Mouse (Mus musculus) liver, embryonic 13.5 days (tissue): Measurements from ENCODE around the gene Gfap. TPM values are rescaled to one million over a fixed set of nuclear protein-coding genes. Genes with fewer than 3 reads are reported as not detected.

Experiments used
- polyA plus RNA-seq: library from polyadenylated mRNA; unstranded; fragments of >200 nt; fragmentation: Nextera tagmentation; extraction: Ambion mirVana; gene quantifications from 2 replicates; pipeline ENCODE4 v1.2.1, GENCODE M21; 2015

The Gfap gene
- polyA plus RNA-seq, 1 experiment from 2014 or later = 7.2 TPM

Other genes starting within 250 kb of the Gfap start
- 0.12 TPM in 1 of 2 replicates, not detected in the other for gene Meioc, start 237.2 kb downstream of the Gfap start, polyA plus RNA-seq
- gene Ccdc43, start 203.1 kb downstream of the Gfap start, polyA plus RNA-seq = 20.6 and 25.5 TPM in 2 replicates
- gene Adam11, start 139.5 kb downstream of the Gfap start, polyA plus RNA-seq = 0.28 and 0.43 TPM in 2 replicates
- 2.7 and 3.3 TPM in 2 replicates for gene Gjc1, start 81.2 kb downstream of the Gfap start, polyA plus RNA-seq
- gene Higd1b, start 65.1 kb downstream of the Gfap start, polyA plus RNA-seq = not detected in 2 replicates
- 144 and 160 TPM in 2 replicates for gene Eftud2, start 19.9 kb downstream of the Gfap start, polyA plus RNA-seq
- gene Ccdc103, start 19.7 kb downstream of the Gfap start, polyA plus RNA-seq = 0.91 and 1.4 TPM in 2 replicates
- gene Fam187a, start 15.7 kb downstream of the Gfap start, polyA plus RNA-seq = 0.06 TPM in 1 of 2 replicates, not detected in the other
- 9.0 and 9.3 TPM in 2 replicates for gene Kif18b, start 24.2 kb upstream of the Gfap start, polyA plus RNA-seq
- 0.07 and 0.10 TPM in 2 replicates for gene C1ql1, start 45.8 kb upstream of the Gfap start, polyA plus RNA-seq
- gene Nmt1, start 127.3 kb upstream of the Gfap start, polyA plus RNA-seq = 47.8 and 52.2 TPM in 2 replicates
- gene Dcakd, start 127.4 kb upstream of the Gfap start, polyA plus RNA-seq = 29.9 and 37.3 TPM in 2 replicates
- gene Plcd3, start 200.7 kb upstream of the Gfap start, polyA plus RNA-seq = 0.28 and 0.50 TPM in 2 replicates
- gene Acbd4, start 200.8 kb upstream of the Gfap start, polyA plus RNA-seq = 60.4 and 62.2 TPM in 2 replicates
- 2.6 and 3.0 TPM in 2 replicates for gene Hexim1, start 215.3 kb upstream of the Gfap start, polyA plus RNA-seq
- 6.3 and 7.7 TPM in 2 replicates for gene Hexim2, start 231.5 kb upstream of the Gfap start, polyA plus RNA-seq